Mouse (Mus musculus) intestine, postnatal 0 days (tissue): ENCODE measurements around the gene Ankrd61. TPM values are rescaled to one million over a fixed set of nuclear protein-coding genes. Genes with fewer than 3 reads are reported as not detected.

Source experiments
- ATAC-seq: fragments of 200-750 bp; cut with Nextera tagmentation; 2 replicates; pipeline ENCODE4 v1.8.0; 2017; ENCODE audit warnings: mild to moderate bottlenecking, moderate TSS enrichment, moderate library complexity
- H3K27ac ChIP-seq: fragments of 300-500 bp; sonication (generic); 2 replicates; pipeline ENCODE4 v1.5.1; 2014; ENCODE audit warnings: mild to moderate bottlenecking, low read depth, low read length, moderate library complexity
- H3K27me3 ChIP-seq: fragments of 300-500 bp; sonication (generic); replicated peaks from 2 replicates; pipeline ENCODE4 v1.6.1; 2014; ENCODE audit warnings: low read length, mixed read lengths; ENCODE audit not compliant: control insufficient read depth, insufficient read depth
- H3K36me3 ChIP-seq: fragments of 300-500 bp; sonication (generic); 2 replicates; pipeline ENCODE4 v1.6.1; 2014; ENCODE audit warnings: mild to moderate bottlenecking, moderate library complexity; ENCODE audit not compliant: control insufficient read depth, insufficient read depth
- H3K4me1 ChIP-seq: fragments of 300-500 bp; sonication (generic); replicated peaks from 2 replicates; pipeline ENCODE4 v1.6.1; 2014; ENCODE audit warnings: antibody characterized with exemption, low read length, mixed read lengths; ENCODE audit not compliant: control insufficient read depth, insufficient read depth
- H3K4me2 ChIP-seq: fragments of 300-500 bp; sonication (generic); replicated peaks from 2 replicates; pipeline ENCODE4 v1.6.1; 2014; ENCODE audit warnings: low read depth, mild to moderate bottlenecking, moderate library complexity
- H3K4me3 ChIP-seq: fragments of 300-500 bp; sonication (generic); 2 replicates; pipeline ENCODE4 v1.5.1; 2014; ENCODE audit warnings: low read depth, low read length
- H3K9ac ChIP-seq: fragments of 300-500 bp; sonication (generic); 2 replicates; pipeline ENCODE4 v1.6.1; 2014; ENCODE audit warnings: mild to moderate bottlenecking, low read depth, low read length
- H3K9me3 ChIP-seq: fragments of 300-500 bp; sonication (generic); 2 replicates; pipeline ENCODE4 v1.6.1; 2016; ENCODE audit warnings: mixed run types; ENCODE audit not compliant: control insufficient read depth
- CTCF ChIP-seq: sonication (generic); IDR thresholded peaks from 2 replicates; pipeline ENCODE4 v1.5.1; 2016; ENCODE audit warnings: low read depth, mild to moderate bottlenecking, control low read depth, antibody characterized with exemption, moderate library complexity
- WGBS: fragments of 180-500 bp; shearing (Covaris S2); extraction: QIAGEN DNeasy Blood & Tissue Kit; methylation state at CpG from one replicate; pipeline ENCODE4 v1.1.7; 2014; 5-methylcytosine and 5-hydroxymethylcytosine counted together
- polyA plus RNA-seq: library from polyadenylated mRNA; unstranded; fragments of >200 nt; fragmentation: Nextera tagmentation; extraction: Ambion mirVana; gene quantifications from 2 replicates; pipeline ENCODE4 v1.2.1, GENCODE M21; 2015

Ankrd61 gene
- not detected in 2 replicates for polyA plus RNA-seq

- 88% methylated on average over 14 of the region's 14 CpGs for WGBS
- no peaks in the 10 kb centered on the region for H3K27me3 ChIP-seq
- no peak within 1 kb of the TSS for H3K4me2 ChIP-seq
- H3K4me3 ChIP-seq = no peak within 1 kb of the TSS
- ATAC-seq = no peak
- no peak within 1 kb of the TSS for H3K9ac ChIP-seq
- no peak for TF ChIP-seq CTCF
- no peak within 1 kb of the TSS for H3K27ac ChIP-seq
- H3K4me1 ChIP-seq = no peaks in the 10 kb centered on the region
- no peaks in the 10 kb centered on the region for H3K9me3 ChIP-seq
- peaks cover 58% of the 10 kb centered on the region for H3K36me3 ChIP-seq
These were observed at the start of gene Ankrd61 for GRCm38 (mm10) chr5:143897635-143898330. Ankrd61 (minus strand) TSS chr5:143897685.

GRCm38 (mm10) chr5:143943231-143944125 is 46.0 kb upstream of the Ankrd61 start:
- Histone ChIP-seq H3K27ac (no peak overlapping the region), H3K4me2 (no peak overlapping the region)

GRCm38 (mm10) chr5:143941588-143941987 is 44.1 kb upstream of the Ankrd61 start:
- Histone ChIP-seq H3K27me3 (no peaks in the 10 kb centered on the region), H3K4me3 (no peak overlapping the region), H3K36me3 (no peaks in the 10 kb centered on the region), H3K4me2 (peak overlapping the region; percentile 30; the same call in 1 of the 2 replicates), H3K9me3 (no peaks in the 10 kb centered on the region), H3K27ac (no peak overlapping the region), H3K4me1 (no peaks in the 10 kb centered on the region), H3K9ac (no peak overlapping the region)
- WGBS = 17% methylated on average over 10 of the region's 10 CpGs
- TF ChIP-seq CTCF = no peak
- no peak for ATAC-seq

More at GRCm38 (mm10) chr5:143943231-143944125, 46.0 kb upstream of the Ankrd61 start:
- TF ChIP-seq CTCF = no peak
- 77% methylated on average over 14 of the region's 14 CpGs for WGBS
- ATAC-seq = no peak
- H3K4me3 ChIP-seq = no peak overlapping the region
- no peak overlapping the region for H3K9ac ChIP-seq
- H3K4me1 ChIP-seq = no peaks in the 10 kb centered on the region
- H3K9me3 ChIP-seq = no peaks in the 10 kb centered on the region
- no peaks in the 10 kb centered on the region for H3K27me3 ChIP-seq
- H3K36me3 ChIP-seq = no peaks in the 10 kb centered on the region

GRCm38 (mm10) chr5:143936156-143936555 is 38.7 kb upstream of the Ankrd61 start:
- 0 out of 2 replicates have a peak, but pooled peaks cover under 1% of the 10 kb centered on the region for H3K36me3 ChIP-seq
- no peak overlapping the region for H3K27ac ChIP-seq
- H3K4me2 ChIP-seq = no peak overlapping the region
- H3K27me3 ChIP-seq = no peaks in the 10 kb centered on the region
- TF ChIP-seq CTCF = no peak
- ATAC-seq = no peak
- no peaks in the 10 kb centered on the region for H3K9me3 ChIP-seq
- WGBS = 89% methylated on average over 9 of the region's 9 CpGs
- no peaks in the 10 kb centered on the region for H3K4me1 ChIP-seq
- no peak overlapping the region for H3K4me3 ChIP-seq
- no peak overlapping the region for H3K9ac ChIP-seq

GRCm38 (mm10) chr5:143933875-143934274 is 36.4 kb upstream of the Ankrd61 start:
- TF ChIP-seq CTCF = peak; percentile 46
- H3K27me3 ChIP-seq = no peaks in the 10 kb centered on the region
- H3K9me3 ChIP-seq = no peaks in the 10 kb centered on the region
- peaks cover 19% of the 10 kb centered on the region; the same call in 1 of the 2 replicates for H3K36me3 ChIP-seq
- H3K4me2 ChIP-seq = no peak overlapping the region
- ATAC-seq = no peak
- no peaks in the 10 kb centered on the region for H3K4me1 ChIP-seq
- H3K27ac ChIP-seq = no peak overlapping the region
- 83% methylated on average over 1 of the region's 1 CpGs for WGBS
- no peak overlapping the region for H3K9ac ChIP-seq
- H3K4me3 ChIP-seq = no peak overlapping the region

GRCm38 (mm10) chr5:143933414-143933813 is 35.9 kb upstream of the Ankrd61 start:
- H3K27me3 ChIP-seq = no peaks in the 10 kb centered on the region
- no peak overlapping the region for H3K4me3 ChIP-seq
- WGBS = 88% methylated on average over 11 of the region's 11 CpGs
- peaks cover 19% of the 10 kb centered on the region; the same call in 1 of the 2 replicates for H3K36me3 ChIP-seq
- no peaks in the 10 kb centered on the region for H3K4me1 ChIP-seq
- ATAC-seq = no peak
- TF ChIP-seq CTCF = no peak
- no peak overlapping the region for H3K9ac ChIP-seq
- H3K9me3 ChIP-seq = no peaks in the 10 kb centered on the region
- no peak overlapping the region for H3K27ac ChIP-seq
- H3K4me2 ChIP-seq = no peak overlapping the region
